Mouse (Mus musculus) stomach, embryonic 14.5 days (tissue): ENCODE results near the gene Celsr1. TPM values are rescaled to one million over a fixed set of nuclear protein-coding genes. Genes with fewer than 3 reads are reported as not detected.

Experiments used
- ATAC-seq: fragments of 200-750 bp; cut with Nextera tagmentation; 2 replicates; pipeline ENCODE4 v1.8.0; 2017; ENCODE audit warnings: low read depth, moderate TSS enrichment; ENCODE audit not compliant: insufficient number of reproducible peaks, insufficient read depth, low FRiP score
- H3K27ac ChIP-seq: fragments of 300-500 bp; sonication (generic); 2 replicates; pipeline ENCODE4 v1.5.1; 2014; ENCODE audit warnings: mild to moderate bottlenecking, low read length, moderate library complexity, mixed read lengths
- H3K27me3 ChIP-seq: fragments of 300-500 bp; sonication (generic); 2 replicates; pipeline ENCODE4 v1.6.1; 2014; ENCODE audit warnings: low read length, control low read depth, mixed read lengths; ENCODE audit not compliant: control insufficient read depth, insufficient read depth
- H3K36me3 ChIP-seq: fragments of 300-500 bp; sonication (generic); 2 replicates; pipeline ENCODE4 v1.6.1; 2014; ENCODE audit warnings: mild to moderate bottlenecking, control low read depth, low read length, moderate library complexity, mixed read lengths; ENCODE audit not compliant: control insufficient read depth, insufficient read depth
- H3K4me1 ChIP-seq: fragments of 300-500 bp; sonication (generic); 2 replicates; pipeline ENCODE4 v1.6.1; 2014; ENCODE audit warnings: low read length, control low read depth, mixed read lengths; ENCODE audit not compliant: control insufficient read depth, insufficient read depth
- H3K4me2 ChIP-seq: fragments of 300-500 bp; sonication (generic); replicated peaks from 2 replicates; pipeline ENCODE4 v1.6.1; 2014; ENCODE audit warnings: low read depth, low read length, control low read depth
- H3K4me3 ChIP-seq: fragments of 300-500 bp; sonication (generic); 2 replicates; pipeline ENCODE4 v1.5.1; 2014; ENCODE audit warnings: low read depth, low read length, control low read depth
- H3K9ac ChIP-seq: fragments of 300-500 bp; sonication (generic); replicated peaks from 2 replicates; pipeline ENCODE4 v1.6.1; 2014; ENCODE audit warnings: low read depth, mild to moderate bottlenecking, control low read depth, low read length, moderate library complexity, mixed read lengths
- H3K9me3 ChIP-seq: fragments of 300-500 bp; sonication (generic); 2 replicates; pipeline ENCODE4 v1.6.1; 2016; ENCODE audit warnings: low read depth, low read length, control low read depth; ENCODE audit not compliant: control insufficient read depth
- WGBS: fragments of 180-500 bp; shearing (Covaris S2); extraction: QIAGEN DNeasy Blood & Tissue Kit; methylation state at CpG from one replicate; pipeline ENCODE4 v1.1.7; 2014; 5-methylcytosine and 5-hydroxymethylcytosine counted together
- polyA plus RNA-seq: library from polyadenylated mRNA; unstranded; fragments of >200 nt; fragmentation: Nextera tagmentation; extraction: Ambion mirVana; gene quantifications from 2 replicates; pipeline ENCODE4 v1.2.1, GENCODE M21; 2014

Celsr1 gene
- polyA plus RNA-seq, 1 experiment from 2014 or later, result 7.8 TPM

DNA sequence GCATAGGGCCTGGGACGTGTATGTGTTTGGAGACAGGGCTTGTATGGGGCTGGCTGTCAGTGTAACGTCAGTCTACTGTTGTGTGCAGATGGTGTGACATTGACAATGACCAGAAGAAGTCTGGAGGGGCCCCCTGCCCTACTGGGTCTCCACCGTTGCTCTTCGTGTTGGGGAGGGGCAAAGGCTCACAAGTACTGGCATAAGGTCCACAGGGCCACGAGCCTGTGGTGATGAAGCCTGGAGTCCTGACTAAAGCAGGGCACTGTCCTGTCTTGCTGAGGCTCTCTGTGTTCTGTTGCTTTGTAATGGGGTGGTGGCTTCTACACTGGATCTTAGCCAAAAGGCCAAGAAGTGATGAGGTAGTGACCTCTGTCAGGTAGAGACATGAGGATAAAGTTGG lies 44.4 kb upstream of the Celsr1 start:
- Histone ChIP-seq H3K9me3 (no peaks in the 10 kb centered on the region), H3K4me1 (peaks cover 23% of the 10 kb centered on the region; the same call in 1 of the 2 replicates), H3K27ac (no peak overlapping the region), H3K36me3 (no peaks in the 10 kb centered on the region), H3K4me2 (no peak overlapping the region), H3K27me3 (no peaks in the 10 kb centered on the region), H3K4me3 (no peak overlapping the region), H3K9ac (no peak overlapping the region)
- 63% methylated on average over 5 of the region's 5 CpGs for WGBS
- no peak for ATAC-seq

DNA sequence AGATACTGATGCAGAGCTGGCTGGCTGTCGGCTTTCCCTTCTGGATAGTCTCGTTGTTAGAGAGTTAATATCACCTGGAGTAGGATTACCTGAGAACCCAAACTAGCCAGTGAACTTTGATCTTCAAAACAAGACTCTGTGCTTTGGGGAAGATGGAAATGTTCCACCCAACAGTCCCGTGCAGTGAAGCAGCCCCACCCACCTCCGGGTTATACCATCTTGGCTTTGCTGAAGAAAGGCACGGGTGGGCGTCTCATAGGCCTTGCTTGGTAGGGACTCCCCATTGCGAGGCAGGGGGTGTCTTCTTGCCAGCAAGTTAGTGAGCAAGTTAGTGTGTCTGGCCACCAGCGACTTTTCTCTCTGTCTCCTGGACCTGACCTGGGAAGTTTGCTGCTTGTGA lies 42.8 kb upstream of the Celsr1 start:
- ATAC-seq, result no peak
- peaks cover 23% of the 10 kb centered on the region; the same call in 1 of the 2 replicates for H3K4me1 ChIP-seq

DNA sequence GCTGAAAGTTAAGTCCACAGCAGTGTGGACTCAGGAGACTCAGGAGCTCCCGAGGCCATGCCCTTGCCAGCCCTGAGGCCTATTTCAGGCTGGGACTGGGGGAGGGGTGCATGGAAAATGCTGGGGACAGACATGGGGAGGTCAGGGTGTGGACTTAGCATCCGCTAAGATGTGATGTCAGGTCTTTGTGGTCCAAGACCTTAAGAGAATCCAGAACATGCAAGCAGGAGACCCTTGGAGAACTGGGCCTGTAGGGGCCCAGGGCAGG lies 42.4 kb upstream of the Celsr1 start:
- Histone ChIP-seq H3K4me2 (no peak overlapping the region), H3K9me3 (no peaks in the 10 kb centered on the region), H3K36me3 (no peaks in the 10 kb centered on the region), H3K27me3 (no peaks in the 10 kb centered on the region), H3K27ac (no peak overlapping the region), H3K9ac (no peak overlapping the region), H3K4me3 (no peak overlapping the region), H3K4me1 (peaks cover 25% of the 10 kb centered on the region; the same call in 1 of the 2 replicates)
- no peak for ATAC-seq
- 80% methylated on average over 2 of the region's 2 CpGs for WGBS

More for the DNA sequence above, 42.8 kb upstream of the Celsr1 start:
- no peaks in the 10 kb centered on the region for H3K36me3 ChIP-seq
- H3K27me3 ChIP-seq, result no peaks in the 10 kb centered on the region
- no peak overlapping the region for H3K4me3 ChIP-seq
- H3K9ac ChIP-seq, result no peak overlapping the region
- no peak overlapping the region for H3K27ac ChIP-seq
- H3K4me2 ChIP-seq, result no peak overlapping the region
- WGBS, result 77% methylated on average over 8 of the region's 8 CpGs
- H3K9me3 ChIP-seq, result no peaks in the 10 kb centered on the region

DNA sequence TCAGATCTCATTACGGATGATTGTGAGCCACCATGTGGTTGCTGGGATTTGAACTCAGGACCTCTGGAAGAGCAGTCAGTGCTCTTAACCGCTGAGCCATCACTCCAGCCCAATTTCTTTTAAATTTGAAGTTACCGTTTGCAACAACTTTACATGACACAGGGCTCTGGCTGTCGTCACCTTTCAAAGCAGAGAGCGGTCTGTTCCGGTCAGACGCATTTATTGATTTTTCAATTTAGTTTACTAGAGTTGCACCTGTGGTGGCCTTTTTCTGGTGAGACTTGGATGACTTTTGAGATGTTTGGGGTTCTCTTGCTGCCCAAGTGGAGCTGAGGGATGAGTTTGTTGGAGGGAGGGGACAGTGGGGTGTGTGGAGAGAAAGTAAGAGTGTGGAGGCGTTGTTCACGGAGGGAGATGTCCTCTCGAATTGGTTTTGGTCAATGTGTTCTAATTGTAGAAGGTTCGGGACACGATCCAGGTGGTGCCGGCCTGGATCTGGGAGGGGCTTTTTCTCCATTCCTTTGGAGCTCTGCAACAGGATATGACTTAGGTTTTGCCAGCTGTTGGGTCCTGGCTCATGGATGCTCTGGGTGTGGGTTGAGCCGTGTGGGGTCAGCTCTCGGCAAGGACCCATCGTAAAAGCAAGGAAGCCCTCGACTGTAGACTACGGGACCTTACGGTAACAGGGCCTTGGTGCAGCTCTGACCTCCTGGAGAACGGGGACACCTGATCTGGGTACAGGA lies 41.9 kb upstream of the Celsr1 start:
- Histone ChIP-seq H3K9me3 (no peaks in the 10 kb centered on the region), H3K9ac (no peak overlapping the region), H3K27me3 (no peaks in the 10 kb centered on the region), H3K27ac (no peak overlapping the region), H3K4me2 (no peak overlapping the region), H3K4me3 (no peak overlapping the region), H3K4me1 (peaks cover 25% of the 10 kb centered on the region; the same call in 1 of the 2 replicates), H3K36me3 (no peaks in the 10 kb centered on the region)
- 79% methylated on average over 20 of the region's 20 CpGs for WGBS
- ATAC-seq, result no peak

DNA sequence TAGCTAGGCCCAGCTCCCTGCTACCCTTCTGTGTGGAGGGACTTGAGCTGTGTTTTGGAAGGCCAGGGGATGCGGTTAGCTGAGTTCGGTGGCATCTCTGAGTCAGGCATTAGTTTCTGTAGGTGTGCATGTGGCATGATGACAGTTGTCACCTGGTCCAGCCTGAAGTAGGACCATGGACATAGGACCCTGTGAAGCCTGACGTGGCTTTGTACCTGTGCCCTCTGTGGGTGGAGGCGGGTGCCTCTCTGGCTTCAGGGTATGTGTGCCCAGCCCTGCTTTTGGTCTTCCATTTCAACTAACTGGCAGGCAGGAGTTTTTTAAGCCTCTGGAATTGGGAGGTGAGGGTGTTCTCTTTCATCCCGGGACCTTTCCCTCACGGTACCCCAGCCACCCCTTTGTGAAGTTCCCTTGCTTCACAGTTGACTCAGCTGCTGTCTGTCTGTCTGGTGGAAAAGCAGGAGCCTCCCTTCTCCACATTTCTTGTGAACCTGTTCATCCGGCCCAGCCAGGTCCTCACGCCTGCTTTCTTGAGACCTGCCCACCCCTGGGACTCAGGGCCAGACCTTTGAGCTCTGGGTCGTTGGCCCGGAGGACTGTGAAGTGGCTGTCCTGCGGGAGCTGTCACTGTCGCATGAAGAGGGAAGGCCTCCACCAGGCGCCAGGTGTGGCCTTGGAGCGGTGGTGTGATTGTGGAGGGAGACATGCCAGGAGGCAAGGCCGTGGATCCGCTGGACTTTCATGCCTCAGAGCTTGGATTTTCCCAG lies 40.8 kb upstream of the Celsr1 start:
- ATAC-seq, result no peak
- H3K4me3 ChIP-seq, result no peak overlapping the region
- no peak overlapping the region for H3K4me2 ChIP-seq
- no peaks in the 10 kb centered on the region for H3K36me3 ChIP-seq
- H3K9ac ChIP-seq, result no peak overlapping the region
- H3K9me3 ChIP-seq, result no peaks in the 10 kb centered on the region
- 79% methylated on average over 16 of the region's 16 CpGs for WGBS
- H3K27me3 ChIP-seq, result no peaks in the 10 kb centered on the region
- peaks cover 21% of the 10 kb centered on the region; the same call in 1 of the 2 replicates for H3K4me1 ChIP-seq
- no peak overlapping the region; the same call in 1 of the 2 replicates for H3K27ac ChIP-seq

DNA sequence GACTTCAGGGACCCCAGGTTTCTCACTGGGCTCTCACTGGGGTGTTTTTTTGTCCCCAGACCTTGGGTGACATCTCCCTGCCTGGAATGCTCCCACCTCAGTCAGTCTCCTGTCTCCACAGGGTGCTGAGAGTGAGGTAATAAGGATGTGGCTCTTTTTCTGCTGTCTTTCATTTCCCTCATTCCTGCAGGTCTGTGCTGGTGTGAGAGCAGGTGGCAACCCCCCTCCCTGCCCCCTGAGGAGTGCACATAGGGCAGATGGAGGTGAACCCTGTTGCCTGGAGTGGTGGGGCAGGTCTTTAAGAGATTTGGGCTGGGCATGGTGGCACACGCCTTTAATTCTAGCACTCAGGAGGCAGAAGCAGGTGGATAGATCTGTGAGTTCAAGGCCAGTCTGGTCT lies 37.6 kb upstream of the Celsr1 start:
- Histone ChIP-seq H3K27ac (no peak overlapping the region), H3K4me3 (no peak overlapping the region), H3K4me1 (peaks cover 33% of the 10 kb centered on the region), H3K36me3 (no peaks in the 10 kb centered on the region), H3K9ac (no peak overlapping the region), H3K27me3 (no peaks in the 10 kb centered on the region), H3K9me3 (no peaks in the 10 kb centered on the region), H3K4me2 (no peak overlapping the region)
- ATAC-seq, result no peak
- WGBS, result 61% methylated on average over 1 of the region's 1 CpGs

DNA sequence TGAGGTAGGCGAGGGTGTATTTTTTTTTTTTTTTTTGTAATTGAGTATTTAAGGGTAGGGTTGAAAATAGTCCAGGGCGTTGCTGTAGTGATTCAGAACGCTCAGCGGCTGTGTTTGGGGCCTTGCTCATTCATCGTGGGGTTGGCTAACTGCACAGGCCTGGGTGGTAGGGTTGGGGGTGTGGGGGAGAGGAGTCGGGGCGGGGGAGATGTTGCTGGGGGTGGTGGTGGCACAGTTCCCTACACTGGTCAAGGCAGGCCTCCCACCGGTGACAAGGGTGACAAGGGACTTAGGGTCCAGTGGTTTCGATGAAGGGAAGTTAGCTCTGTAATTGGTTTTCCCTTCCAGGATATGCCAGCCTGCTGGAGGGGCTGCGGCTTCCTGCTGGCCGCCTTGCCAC lies 36.8 kb upstream of the Celsr1 start:
- WGBS, result 66% methylated on average over 11 of the region's 11 CpGs
- H3K4me1 ChIP-seq, result peaks cover 28% of the 10 kb centered on the region
- no peak overlapping the region for H3K27ac ChIP-seq

DNA sequence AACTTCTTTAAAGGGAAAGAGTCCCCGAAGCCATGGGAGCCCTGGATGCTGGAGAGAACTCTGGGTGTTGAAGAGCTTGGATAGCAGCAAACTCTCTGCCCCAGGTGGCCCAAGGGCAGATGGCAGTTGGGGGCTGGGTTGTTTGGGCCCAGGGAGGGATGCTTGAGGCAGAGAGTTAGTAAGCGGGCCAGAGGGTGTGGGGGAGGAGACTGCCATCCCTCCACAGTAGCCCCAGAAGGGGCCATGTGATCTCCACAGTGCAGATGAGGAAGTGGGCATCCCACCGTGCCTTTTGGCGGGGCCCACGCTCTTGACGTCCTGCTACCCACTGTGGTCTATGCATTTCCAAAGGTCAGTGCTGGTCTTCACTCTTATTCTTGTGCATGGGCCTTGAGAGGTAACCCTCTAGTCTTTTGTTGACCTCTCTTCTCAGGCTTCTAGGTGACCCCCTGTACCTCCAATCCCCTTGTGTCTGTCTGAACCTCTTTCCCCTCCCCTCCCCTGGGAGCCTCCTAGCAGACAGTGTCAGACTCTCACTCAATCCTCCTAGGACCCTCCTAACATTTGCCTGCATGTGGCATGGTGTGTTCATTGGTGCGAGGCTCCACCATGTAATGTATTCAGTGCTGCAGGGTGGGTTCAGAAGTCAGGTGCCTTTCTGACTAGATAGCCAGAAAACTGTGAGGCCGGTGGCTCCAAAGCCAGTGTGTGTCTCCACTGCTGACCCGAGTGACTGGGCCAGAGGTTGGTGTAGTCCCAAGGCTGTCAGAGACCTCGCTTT lies 35.6 kb upstream of the Celsr1 start:
- WGBS, result 78% methylated on average over 10 of the region's 10 CpGs
- peaks cover 30% of the 10 kb centered on the region for H3K4me1 ChIP-seq
- H3K36me3 ChIP-seq, result no peaks in the 10 kb centered on the region

More for the DNA sequence above, 36.8 kb upstream of the Celsr1 start:
- Histone ChIP-seq H3K36me3 (no peaks in the 10 kb centered on the region), H3K4me2 (no peak overlapping the region), H3K27me3 (no peaks in the 10 kb centered on the region), H3K4me3 (no peak overlapping the region), H3K9ac (no peak overlapping the region), H3K9me3 (no peaks in the 10 kb centered on the region)
- ATAC-seq, result no peak

More for the DNA sequence above, 35.6 kb upstream of the Celsr1 start:
- Histone ChIP-seq H3K27ac (no peak overlapping the region), H3K27me3 (no peaks in the 10 kb centered on the region), H3K4me2 (no peak overlapping the region), H3K9ac (no peak overlapping the region), H3K9me3 (no peaks in the 10 kb centered on the region), H3K4me3 (no peak overlapping the region)
- ATAC-seq, result no peak
